ENCODE assay signal across 8 mouse cellular contexts in genomic region chr7:135668852-135669739, GRCm38 (mm10). TPM values are rescaled to one million over a fixed set of nuclear protein-coding genes. Genes with fewer than 3 reads are reported as not detected.
DNase-seq lines count a peak whose midpoint lies in the region; ATAC-seq and TF ChIP-seq lines count a peak whose summit lies in the region.

No protein-coding gene starts in this region.

- no peaks in the 10 kb centered on the region for H3K36me3 ChIP-seq in forebrain, embryonic 11.5 days (ENCODE audit: control insufficient read depth, insufficient read depth, low read length)
- H3K36me3 ChIP-seq in hindbrain, embryonic 15.5 days: no peaks in the 10 kb centered on the region
- no peaks in the 10 kb centered on the region for H3K36me3 ChIP-seq in midbrain, embryonic 10.5 days

- no peaks in the 10 kb centered on the region for H3K4me1 ChIP-seq in forebrain, embryonic 11.5 days (replicated peaks; ENCODE audit: control insufficient read depth, insufficient read depth, low read length)
- H3K4me1 ChIP-seq in hindbrain, embryonic 15.5 days (replicated peaks): 0 out of 2 replicates have a peak, but pooled peaks cover 2% of the 10 kb centered on the region
- 0 out of 2 replicates have a peak, but pooled peaks cover 5% of the 10 kb centered on the region for H3K4me1 ChIP-seq in midbrain, embryonic 10.5 days

- no peak overlapping the region for H3K4me2 ChIP-seq in forebrain, embryonic 11.5 days (ENCODE audit: low read depth, low read length, severe bottlenecking)
- H3K4me2 ChIP-seq in hindbrain, embryonic 15.5 days: no peak overlapping the region

- peak; percentile 65; the same call in 1 of the 2 replicates for ATAC-seq in forebrain, embryonic 11.5 days (replicated peaks; ENCODE audit: low FRiP score)
- peak; percentile 38; the same call in 1 of the 2 replicates for ATAC-seq in hindbrain, embryonic 15.5 days (ENCODE audit: low FRiP score, low read depth)

- no peak for TF ChIP-seq POLR2A in brain, embryonic 14.5 days (IDR thresholded peaks at IDR 0.05; ENCODE audit: borderline replicate concordance, extremely low read depth, insufficient read depth, insufficient read length, poor library complexity, severe bottlenecking)

- H3K9me3 ChIP-seq in forebrain, embryonic 11.5 days (ENCODE audit: control insufficient read depth, low read length): no peaks in the 10 kb centered on the region
- H3K9me3 ChIP-seq in hindbrain, embryonic 15.5 days: no peaks in the 10 kb centered on the region
- H3K9me3 ChIP-seq in midbrain, embryonic 10.5 days (replicated peaks): no peaks in the 10 kb centered on the region

- H3K27ac ChIP-seq in forebrain, embryonic 11.5 days (ENCODE audit: low read depth, low read length): no peak overlapping the region
- no peak overlapping the region for H3K27ac ChIP-seq in hindbrain, embryonic 15.5 days (replicated peaks)
- no peak overlapping the region for H3K27ac ChIP-seq in midbrain, embryonic 10.5 days (replicated peaks)

- no peak overlapping the region for H3K4me3 ChIP-seq in forebrain, embryonic 11.5 days (ENCODE audit: low read depth, low read length)
- H3K4me3 ChIP-seq in hindbrain, embryonic 15.5 days: no peak overlapping the region
- H3K4me3 ChIP-seq in midbrain, embryonic 10.5 days: no peak overlapping the region

- TF ChIP-seq CTCF in brain, embryonic 14.5 days (IDR thresholded peaks at IDR 0.05; ENCODE audit: borderline replicate concordance, extremely low read depth, insufficient read depth, insufficient read length): peak; percentile 80; the same call in 1 of the 2 replicates

- no peaks in the 10 kb centered on the region for H3K27me3 ChIP-seq in forebrain, embryonic 11.5 days (ENCODE audit: control insufficient read depth, insufficient read depth, low read length)
- H3K27me3 ChIP-seq in hindbrain, embryonic 15.5 days: no peaks in the 10 kb centered on the region
- H3K27me3 ChIP-seq in midbrain, embryonic 10.5 days (ENCODE audit: low read depth, poor library complexity, severe bottlenecking): no peaks in the 10 kb centered on the region

- H3K9ac ChIP-seq in forebrain, embryonic 11.5 days (ENCODE audit: low read length): no peak overlapping the region
- H3K9ac ChIP-seq in hindbrain, embryonic 15.5 days: no peak overlapping the region

- 41% methylated on average over 16 of the region's 16 CpGs for WGBS in forebrain, embryonic 11.5 days
- WGBS in hindbrain, embryonic 15.5 days: 35% methylated on average over 16 of the region's 16 CpGs
- WGBS in midbrain, embryonic 10.5 days: 43% methylated on average over 16 of the region's 16 CpGs

- peak; percentile 78 for DNase-seq in layer of hippocampus, adult 11-12 months (ENCODE audit: low spot score)
- no peak for DNase-seq in layer of hippocampus, adult 9-10 months (ENCODE audit: low spot score)
- DNase-seq in brain, embryonic 14.5 days (ENCODE audit: low read depth): peak; percentile 89
- peak; percentile 76 for DNase-seq in forebrain, embryonic 11.5 days (ENCODE audit: low spot score)
- peak; percentile 27 to 37 for DNase-seq in layer of hippocampus, postnatal 36 days
- peak; percentile 57 for DNase-seq in midbrain, embryonic 10.5 days (ENCODE audit: low spot score)
- peak; percentile 47 to 79 for DNase-seq in spleen, postnatal 4 days (ENCODE audit: low spot score in 2 of 2)

RNA-seq across cellular contexts. Expression of gene Mki67, which starts 47.1 kb away (rescaled TPM):
- 15.0 and 18.4 TPM in 2 replicates for polyA plus RNA-seq in brain, embryonic 14.5 days (2012; rRNA removed)
- polyA plus RNA-seq in forebrain, embryonic 11.5 days (2014; fragmentation: Nextera tagmentation; extraction: Ambion mirVana): 66.7 and 76.5 TPM in 2 replicates
- 6.4 and 10.0 TPM in 2 replicates for polyA plus RNA-seq in hindbrain, embryonic 15.5 days (2015; fragmentation: Nextera tagmentation; extraction: Ambion mirVana)
- 1 to 10 TPM; 1.4 to 1.7 TPM for total RNA-seq in layer of hippocampus, postnatal 36 days (2021)
- 43.3 and 47.1 TPM in 2 replicates for polyA plus RNA-seq in midbrain, embryonic 10.5 days (2016; fragmentation: Nextera tagmentation; extraction: Ambion mirVana)
